Mouse (Mus musculus) neural tube, embryonic 14.5 days (tissue): ENCODE measurements around the gene Slc25a12. TPM values are rescaled to one million over a fixed set of nuclear protein-coding genes. Genes with fewer than 3 reads are reported as not detected.
"Not testable (repeated sequence)": the region's sequence is repeated elsewhere in the genome, so short reads cannot be mapped to it uniquely, and the experiment has no call there.

Experiments
- ATAC-seq: fragments of 200-750 bp; cut with Nextera tagmentation; 2 replicates; pipeline ENCODE4 v1.8.0; 2017; ENCODE audit warnings: low read depth, mild to moderate bottlenecking, moderate TSS enrichment, moderate library complexity
- H3K27ac ChIP-seq: fragments of 300-500 bp; sonication (generic); 2 replicates; pipeline ENCODE4 v1.5.1; 2014; ENCODE audit warnings: low read depth, mild to moderate bottlenecking, control low read depth, low read length, moderate library complexity, mixed read lengths
- H3K27me3 ChIP-seq: fragments of 300-500 bp; sonication (generic); 2 replicates; pipeline ENCODE4 v1.6.1; 2014; ENCODE audit warnings: low read length; ENCODE audit not compliant: control insufficient read depth, insufficient read depth
- H3K36me3 ChIP-seq: fragments of 300-500 bp; sonication (generic); 2 replicates; pipeline ENCODE4 v1.6.1; 2014; ENCODE audit warnings: low read length, mixed read lengths; ENCODE audit not compliant: control insufficient read depth, insufficient read depth
- H3K4me1 ChIP-seq: fragments of 300-500 bp; sonication (generic); 2 replicates; pipeline ENCODE4 v1.6.1; 2014; ENCODE audit warnings: low read length; ENCODE audit not compliant: control insufficient read depth, insufficient read depth
- H3K4me2 ChIP-seq: fragments of 300-500 bp; sonication (generic); 2 replicates; pipeline ENCODE4 v1.6.1; 2014; ENCODE audit warnings: mild to moderate bottlenecking, low read depth, low read length, control low read depth
- H3K4me3 ChIP-seq: fragments of 300-500 bp; sonication (generic); 2 replicates; pipeline ENCODE4 v1.5.1; 2014; ENCODE audit warnings: low read depth, low read length, control low read depth, mixed read lengths
- H3K9ac ChIP-seq: fragments of 300-500 bp; sonication (generic); replicated peaks from 2 replicates; pipeline ENCODE4 v1.6.1; 2014; ENCODE audit warnings: low read depth, mild to moderate bottlenecking, control low read depth, low read length, mixed read lengths
- H3K9me3 ChIP-seq: fragments of 300-500 bp; sonication (generic); 2 replicates; pipeline ENCODE4 v1.6.1; 2016; ENCODE audit warnings: low read length; ENCODE audit not compliant: control insufficient read depth
- WGBS: fragments of 180-500 bp; shearing (Covaris S2); extraction: QIAGEN DNeasy Blood & Tissue Kit; methylation state at CpG from one replicate; pipeline ENCODE4 v1.1.7; 2014; 5-methylcytosine and 5-hydroxymethylcytosine counted together
- polyA plus RNA-seq: library from polyadenylated mRNA; unstranded; fragments of >200 nt; fragmentation: Nextera tagmentation; extraction: Ambion mirVana; gene quantifications from 2 replicates; pipeline ENCODE4 v1.2.1, GENCODE M21; 2014

Gene Slc25a12
- polyA plus RNA-seq, 1 experiment from 2014 or later, result 129 TPM

DNA sequence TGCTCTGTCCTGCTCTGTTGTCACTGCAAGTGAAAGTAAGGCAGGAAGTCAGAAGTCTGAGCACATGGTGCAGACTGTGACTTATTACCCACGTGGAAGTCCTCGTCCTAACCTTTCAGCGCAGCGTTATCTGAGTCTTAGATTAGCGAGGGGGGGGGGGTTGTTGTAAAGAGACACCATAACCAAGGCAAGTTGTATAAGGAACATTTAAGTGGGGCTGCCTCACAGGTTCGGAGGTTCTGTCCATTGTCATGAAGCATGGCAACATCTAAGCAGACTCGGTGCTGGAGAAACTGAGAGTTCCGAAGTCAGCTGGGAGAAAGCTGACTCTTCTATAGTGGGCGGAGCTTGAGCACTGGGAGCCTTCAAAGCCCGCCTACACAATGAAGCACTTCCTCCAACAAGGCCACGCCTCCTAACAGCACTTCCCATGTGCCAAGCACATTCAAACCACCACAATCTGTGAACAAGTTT, 8.9 kb upstream of the Slc25a12 start:
- H3K4me2 ChIP-seq, result no peak overlapping the region
- no peaks in the 10 kb centered on the region for H3K36me3 ChIP-seq
- H3K27me3 ChIP-seq, result no peaks in the 10 kb centered on the region
- H3K9ac ChIP-seq, result no peak overlapping the region
- no peaks in the 10 kb centered on the region for H3K9me3 ChIP-seq
- H3K4me3 ChIP-seq, result no peak overlapping the region
- no peaks in the 10 kb centered on the region for H3K4me1 ChIP-seq
- WGBS, result 53% methylated on average over 11 of the region's 11 CpGs
- no peak overlapping the region for H3K27ac ChIP-seq
- ATAC-seq, result no peak

DNA sequence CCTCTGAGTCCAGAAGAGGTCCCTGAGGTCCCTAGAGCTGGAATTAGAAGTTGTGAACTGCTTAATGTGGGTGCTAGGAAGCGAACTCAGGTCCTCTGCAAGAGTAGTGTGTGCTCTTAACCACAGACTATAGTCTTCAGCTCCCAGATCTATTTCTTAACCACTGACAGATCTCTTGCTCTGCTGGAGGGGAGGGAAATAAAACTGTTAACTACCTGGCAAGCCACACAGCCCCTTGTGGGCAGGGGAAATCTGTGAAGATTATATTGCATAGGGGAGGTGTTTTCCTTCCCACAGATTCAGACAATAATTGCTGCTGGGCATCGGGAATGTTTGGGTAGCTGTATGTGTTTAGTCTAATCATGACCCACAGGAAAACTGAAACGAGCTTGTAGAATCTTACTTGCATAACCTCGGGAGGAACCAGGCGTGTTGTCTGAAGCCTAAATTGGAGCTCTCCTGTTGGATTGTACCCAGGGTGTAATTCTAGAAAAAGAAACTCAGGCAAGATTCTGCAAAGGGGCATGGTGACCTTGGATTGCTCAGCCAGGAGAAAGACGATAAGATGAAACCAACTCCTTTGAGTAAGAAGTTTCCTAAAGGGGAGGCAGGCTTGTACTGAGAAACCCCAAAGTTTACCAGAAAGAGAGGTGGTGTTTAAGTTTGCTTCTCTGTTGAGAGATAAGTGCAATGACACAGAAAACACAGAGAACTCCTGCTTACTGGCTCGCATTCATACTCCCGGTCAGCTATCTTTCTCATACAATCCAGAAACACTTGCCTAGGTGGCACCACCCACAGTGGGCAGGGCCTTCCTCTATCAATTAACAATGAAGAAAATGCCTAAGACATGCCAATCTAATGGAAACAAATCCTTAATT, 7.0 kb upstream of the Slc25a12 start:
- H3K4me2 ChIP-seq, result no peak overlapping the region
- ATAC-seq, result no peak
- 83% methylated on average over 8 of the region's 8 CpGs for WGBS
- no peaks in the 10 kb centered on the region for H3K4me1 ChIP-seq
- no peaks in the 10 kb centered on the region for H3K9me3 ChIP-seq
- no peaks in the 10 kb centered on the region for H3K36me3 ChIP-seq
- no peak overlapping the region for H3K9ac ChIP-seq
- no peak overlapping the region for H3K4me3 ChIP-seq
- H3K27me3 ChIP-seq, result no peaks in the 10 kb centered on the region
- H3K27ac ChIP-seq, result no peak overlapping the region

DNA sequence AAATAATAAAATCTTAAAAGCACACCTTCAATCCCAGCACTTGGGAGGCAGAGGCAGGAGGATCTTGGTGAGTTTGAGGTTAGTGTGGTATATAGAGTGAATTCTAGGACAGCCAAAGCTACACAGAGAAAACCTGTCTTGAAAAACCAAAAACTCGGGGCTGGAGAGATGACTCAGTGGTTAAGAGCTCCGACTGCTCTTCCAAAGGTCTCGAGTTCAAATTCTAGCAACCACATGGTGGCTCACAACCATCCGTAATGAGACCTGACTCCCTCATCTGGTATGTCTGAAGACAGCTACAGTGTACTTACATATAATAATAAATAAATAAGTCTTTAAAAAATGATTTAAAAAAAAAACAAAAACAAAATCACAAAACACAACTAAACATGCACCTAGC, 4.7 kb upstream of the Slc25a12 start:
- ATAC-seq, H3K27ac ChIP-seq, H3K36me3 ChIP-seq, H3K4me3 ChIP-seq, H3K9me3 ChIP-seq, H3K4me2 ChIP-seq, H3K4me1 ChIP-seq, H3K27me3 ChIP-seq, H3K9ac ChIP-seq: not testable (repeated sequence)
- WGBS, result 87% methylated on average over 4 of the region's 4 CpGs

GRCm38 (mm10) chr2:71371790-71372189, 4.2 kb upstream of the Slc25a12 start:
- ATAC-seq, result no peak
- H3K9ac ChIP-seq, result no peak overlapping the region
- WGBS, result 82% methylated on average over 5 of the region's 5 CpGs
- no peaks in the 10 kb centered on the region for H3K27me3 ChIP-seq
- H3K9me3 ChIP-seq, result no peaks in the 10 kb centered on the region
- no peaks in the 10 kb centered on the region for H3K36me3 ChIP-seq
- no peaks in the 10 kb centered on the region; the same call in 1 of the 2 replicates for H3K4me1 ChIP-seq
- no peak overlapping the region for H3K4me3 ChIP-seq
- no peak overlapping the region for H3K27ac ChIP-seq
- no peak overlapping the region for H3K4me2 ChIP-seq

- Histone ChIP-seq H3K4me3 (no peak overlapping the region), H3K9me3 (no peaks in the 10 kb centered on the region), H3K4me1 (peaks cover 7% of the 10 kb centered on the region; the same call in 1 of the 2 replicates), H3K27ac (no peak overlapping the region), H3K27me3 (no peaks in the 10 kb centered on the region), H3K4me2 (peak overlapping the region; percentile 18; the same call in 1 of the 2 replicates), H3K9ac (no peak overlapping the region), H3K36me3 (no peaks in the 10 kb centered on the region)
- no peak for ATAC-seq
- 37% methylated on average over 8 of the region's 8 CpGs for WGBS
Observed at GRCm38 (mm10) chr2:71368086-71368485, 537 bp upstream of the Slc25a12 start.

- WGBS, result 22% methylated on average over 9 of the region's 9 CpGs
- Histone ChIP-seq H3K4me2 (peak overlapping the region; percentile 66), H3K36me3 (no peaks in the 10 kb centered on the region), H3K9ac (peak overlapping the region; percentile 58), H3K4me1 (peaks cover 7% of the 10 kb centered on the region; the same call in 1 of the 2 replicates), H3K4me3 (peak overlapping the region; percentile 55), H3K27me3 (no peaks in the 10 kb centered on the region), H3K9me3 (no peaks in the 10 kb centered on the region), H3K27ac (peak overlapping the region; percentile 52)
- no peak for ATAC-seq
Observed at GRCm38 (mm10) chr2:71366618-71367124, 878 bp downstream of the Slc25a12 start.

DNA sequence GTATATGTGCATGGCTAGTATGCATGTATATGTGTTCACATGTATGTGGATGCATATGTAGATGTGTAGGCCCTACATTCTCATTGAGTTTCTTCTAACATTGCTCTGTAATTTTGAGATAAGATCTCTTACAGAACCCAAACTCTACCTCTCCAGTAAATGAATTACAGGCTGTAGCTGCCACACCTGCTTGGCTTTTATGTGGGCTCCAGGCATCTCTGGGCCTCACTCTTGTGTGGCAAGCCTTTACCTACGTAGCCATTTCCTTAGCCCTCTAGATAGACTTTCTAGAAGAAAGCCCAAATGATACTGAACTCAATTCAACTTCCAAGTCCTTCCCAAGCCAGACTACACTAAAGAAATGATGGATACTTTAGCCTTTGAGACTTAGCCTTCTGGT, 7.4 kb downstream of the Slc25a12 start:
- H3K36me3 ChIP-seq, result no peaks in the 10 kb centered on the region
- H3K9me3 ChIP-seq, result no peaks in the 10 kb centered on the region
- H3K4me3 ChIP-seq, result no peak overlapping the region
- H3K27ac ChIP-seq, result no peak overlapping the region
- no peak overlapping the region for H3K4me2 ChIP-seq
- no peak for ATAC-seq
- H3K4me1 ChIP-seq, result no peaks in the 10 kb centered on the region
- no peaks in the 10 kb centered on the region for H3K27me3 ChIP-seq
- H3K9ac ChIP-seq, result no peak overlapping the region
- WGBS, result 86% methylated on average over 1 of the region's 1 CpGs

DNA sequence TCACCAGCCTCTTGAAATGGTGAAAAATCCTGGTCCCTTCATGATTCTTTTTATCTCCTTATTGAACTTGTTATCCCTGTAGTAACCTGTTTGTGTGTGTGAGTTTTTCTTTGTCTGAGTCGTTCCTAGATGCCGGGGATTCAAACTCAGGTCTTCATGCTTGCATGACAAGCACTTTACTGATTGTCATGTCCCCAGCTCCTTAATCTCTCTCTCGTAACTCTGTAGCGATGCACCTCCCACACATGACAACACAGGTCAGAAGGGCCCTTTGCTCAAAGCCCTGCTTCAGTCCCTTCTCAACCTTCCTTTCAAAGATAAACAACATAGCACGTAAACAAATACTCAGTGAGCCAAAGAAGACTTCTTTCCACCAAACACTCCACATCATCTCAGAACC, 9.2 kb downstream of the Slc25a12 start:
- H3K27ac ChIP-seq, result no peak overlapping the region
- no peak overlapping the region for H3K4me2 ChIP-seq
- 98% methylated on average over 5 of the region's 5 CpGs for WGBS
- no peaks in the 10 kb centered on the region for H3K9me3 ChIP-seq
- H3K4me1 ChIP-seq, result no peaks in the 10 kb centered on the region
- H3K36me3 ChIP-seq, result no peaks in the 10 kb centered on the region
- no peaks in the 10 kb centered on the region for H3K27me3 ChIP-seq
- no peak overlapping the region for H3K4me3 ChIP-seq
- no peak for ATAC-seq
- no peak overlapping the region for H3K9ac ChIP-seq

- no peak for ATAC-seq
- WGBS, result 82% methylated on average over 5 of the region's 5 CpGs
Observed at GRCm38 (mm10) chr2:71354055-71354425, 13.5 kb downstream of the Slc25a12 start.

More at GRCm38 (mm10) chr2:71354055-71354425, 13.5 kb downstream of the Slc25a12 start:
- Histone ChIP-seq H3K9ac (no peak overlapping the region), H3K4me2 (no peak overlapping the region), H3K36me3 (no peaks in the 10 kb centered on the region), H3K27me3 (no peaks in the 10 kb centered on the region), H3K9me3 (no peaks in the 10 kb centered on the region), H3K4me1 (no peaks in the 10 kb centered on the region), H3K4me3 (no peak overlapping the region), H3K27ac (no peak overlapping the region)
